Mouse (Mus musculus) G1E (cell line): ENCODE measurements around the gene Ldb3. TPM values are rescaled to one million over a fixed set of nuclear protein-coding genes. Genes with fewer than 3 reads are reported as not detected.

ENCODE experiments used
- ATAC-seq: 2 replicates; pipeline ENCODE4 v1.8.0; 2016; ENCODE audit warnings: mild to moderate bottlenecking; ENCODE audit not compliant: insufficient number of reproducible peaks, poor library complexity, low FRiP score, severe bottlenecking; ENCODE audit errors: extremely low read depth
- DNase-seq: peaks from one replicate; pipeline ENCODE4 v3.0.0; 2012; ENCODE audit warnings: low spot score
- H3K27me3 ChIP-seq: 2 replicates; pipeline ENCODE4 v1.6.1; 2012; ENCODE audit warnings: mild to moderate bottlenecking, low read length, inconsistent platforms; ENCODE audit not compliant: insufficient read depth
- H3K36me3 ChIP-seq: replicated peaks from 2 replicates; pipeline ENCODE3; 2012; ENCODE audit warnings: mild to moderate bottlenecking, inconsistent platforms
- H3K4me1 ChIP-seq: 2 replicates; pipeline ENCODE4 v1.6.1; 2012; ENCODE audit warnings: low read depth, low read length, inconsistent platforms, mixed read lengths; ENCODE audit not compliant: insufficient read depth
- H3K4me3 ChIP-seq: 2 replicates; pipeline ENCODE4 v1.5.1; 2012; ENCODE audit warnings: low read depth, mild to moderate bottlenecking, inconsistent platforms, low read length, moderate library complexity, mixed read lengths
- H3K9me3 ChIP-seq: replicated peaks from 2 replicates; pipeline ENCODE4 v1.6.1; 2012; ENCODE audit warnings: inconsistent platforms
- CTCF ChIP-seq: IDR thresholded peaks from 2 replicates; pipeline ENCODE4 v1.5.1; 2012; ENCODE audit warnings: low read depth, low read length, inconsistent platforms, mixed read lengths
- GATA1 ChIP-seq: IDR thresholded peaks from 2 replicates; pipeline ENCODE4 v1.6.1; 2012; ENCODE audit warnings: borderline replicate concordance, low read length, inconsistent platforms, mixed read lengths
- GATA2 ChIP-seq: IDR thresholded peaks from 2 replicates; pipeline ENCODE4 v1.6.1; 2012; ENCODE audit warnings: low read depth, low read length, inconsistent platforms, borderline replicate concordance
- POLR2AphosphoS5 ChIP-seq: IDR thresholded peaks from 2 replicates; pipeline ENCODE4 v1.6.1; 2012; ENCODE audit warnings: low read depth, low read length, inconsistent platforms; ENCODE audit not compliant: insufficient replicate concordance
- TAL1 ChIP-seq: conservative IDR thresholded peaks from 2 replicates; pipeline ENCODE4 v1.6.1; 2012; ENCODE audit warnings: low read depth, low read length, inconsistent platforms, mixed read lengths
- polyA plus RNA-seq: library from polyadenylated mRNA; stranded (reverse); fragments of >175 nt; gene quantifications from 2 replicates; pipeline ENCODE4 v1.2.3, GENCODE M21; 2012
- total RNA-seq, 2 experiments: library from RNA; stranded (forward) in 1 of 2; stranded (reverse) in 1 of 2; fragments of 200-1000 nt in 1 of 2; fragments of >200 nt in 1 of 2; fragmentation: Nextera tagmentation in 1 of 2; gene quantifications; 2 replicates each; pipeline ENCODE4 v1.2.3; 2014 to 2017

Gene Ldb3
- total and polyA plus RNA-seq, 3 experiments, result 0.05 TPM; not detected in 2

GRCm38 (mm10) chr14:34571610-34572387 lies 16.7 kb downstream of the Ldb3 start:
- no peaks in the 10 kb centered on the region for H3K9me3 ChIP-seq
- H3K4me3 ChIP-seq, result no peak overlapping the region
- no peaks in the 10 kb centered on the region for H3K36me3 ChIP-seq
- ATAC-seq (no peak), DNase-seq (no peak)
- H3K27me3 ChIP-seq, result peaks cover 4% of the 10 kb centered on the region; the same call in 1 of the 2 replicates
- H3K4me1 ChIP-seq, result peaks cover 10% of the 10 kb centered on the region
- TF ChIP-seq POLR2AphosphoS5, result no peak
- TF ChIP-seq CTCF, result no peak
- no peak for TF ChIP-seq GATA2
- no peak for TF ChIP-seq GATA1
- TF ChIP-seq TAL1, result no peak

- DNase-seq (no peak), ATAC-seq (no peak)
- Histone ChIP-seq H3K4me1 (peaks cover 10% of the 10 kb centered on the region), H3K9me3 (no peaks in the 10 kb centered on the region), H3K36me3 (no peaks in the 10 kb centered on the region), H3K4me3 (no peak overlapping the region), H3K27me3 (peaks cover 4% of the 10 kb centered on the region; the same call in 1 of the 2 replicates)
- TF ChIP-seq GATA2 (no peak), TAL1 (no peak), POLR2AphosphoS5 (no peak), CTCF (no peak), GATA1 (no peak)
Observed at GRCm38 (mm10) chr14:34570903-34571302, 17.6 kb downstream of the Ldb3 start.

GRCm38 (mm10) chr14:34570294-34570693 lies 18.2 kb downstream of the Ldb3 start:
- DNase-seq, result peak; percentile 40
- TF ChIP-seq GATA1, result no peak
- peak; percentile 50; the same call in 1 of the 2 replicates for TF ChIP-seq CTCF
- ATAC-seq, result no peak

GRCm38 (mm10) chr14:34569534-34570194 lies 18.8 kb downstream of the Ldb3 start:
- no peak for TF ChIP-seq TAL1
- no peak for TF ChIP-seq POLR2AphosphoS5
- no peak for TF ChIP-seq GATA1
- TF ChIP-seq CTCF, result no peak
- TF ChIP-seq GATA2, result no peak
- no peak overlapping the region for H3K4me3 ChIP-seq
- no peak for ATAC-seq

More at GRCm38 (mm10) chr14:34570294-34570693, 18.2 kb downstream of the Ldb3 start:
- Histone ChIP-seq H3K4me1 (peaks cover 10% of the 10 kb centered on the region), H3K4me3 (no peak overlapping the region), H3K27me3 (peaks cover 4% of the 10 kb centered on the region; the same call in 1 of the 2 replicates), H3K9me3 (no peaks in the 10 kb centered on the region), H3K36me3 (no peaks in the 10 kb centered on the region)

GRCm38 (mm10) chr14:34568626-34569025 lies 19.9 kb downstream of the Ldb3 start:
- H3K9me3 ChIP-seq, result no peaks in the 10 kb centered on the region
- H3K4me3 ChIP-seq, result no peak overlapping the region
- peaks cover 7% of the 10 kb centered on the region for H3K4me1 ChIP-seq
- ATAC-seq, result no peak
- peaks cover 4% of the 10 kb centered on the region; the same call in 1 of the 2 replicates for H3K27me3 ChIP-seq
- TF ChIP-seq GATA2, result no peak
- no peak for TF ChIP-seq GATA1
- no peak for TF ChIP-seq TAL1
- no peak for TF ChIP-seq POLR2AphosphoS5
- TF ChIP-seq CTCF, result no peak
- no peaks in the 10 kb centered on the region for H3K36me3 ChIP-seq
- DNase-seq, result no peak

More at GRCm38 (mm10) chr14:34569534-34570194, 18.8 kb downstream of the Ldb3 start:
- DNase-seq, result no peak
- Histone ChIP-seq H3K9me3 (no peaks in the 10 kb centered on the region), H3K4me1 (peaks cover 10% of the 10 kb centered on the region), H3K27me3 (peaks cover 4% of the 10 kb centered on the region; the same call in 1 of the 2 replicates), H3K36me3 (no peaks in the 10 kb centered on the region)

- ATAC-seq (no peak), DNase-seq (no peak)
- no peaks in the 10 kb centered on the region for H3K36me3 ChIP-seq
- H3K4me3 ChIP-seq, result no peak overlapping the region
- peaks cover 4% of the 10 kb centered on the region; the same call in 1 of the 2 replicates for H3K27me3 ChIP-seq
- H3K4me1 ChIP-seq, result peaks cover 3% of the 10 kb centered on the region; the same call in 1 of the 2 replicates
- H3K9me3 ChIP-seq, result no peaks in the 10 kb centered on the region
- TF ChIP-seq POLR2AphosphoS5 (no peak), CTCF (no peak), TAL1 (no peak), GATA2 (no peak), GATA1 (no peak)
Observed at GRCm38 (mm10) chr14:34567697-34568096, 20.8 kb downstream of the Ldb3 start.
